Mouse (Mus musculus) heart, postnatal 36 days (tissue): ENCODE measurements around the gene Slc22a13. TPM values are rescaled to one million over a fixed set of nuclear protein-coding genes. Genes with fewer than 3 reads are reported as not detected.
"Not testable (repeated sequence)": the region's sequence is repeated elsewhere in the genome, so short reads cannot be mapped to it uniquely, and the experiment has no call there.

Source experiments
- DNase-seq, 2 experiments: peaks; one replicate each; pipeline ENCODE4 v3.0.0; 2021 to 2022
- intact Hi-C: fragments of 180-260 bp; cut with DNase I; formaldehyde crosslinking; loops from one replicate; pipeline ENCODE4 v1.15.1; 2025
- total RNA-seq, 2 experiments: library from RNA; stranded (reverse); gene quantifications; 2 replicates each; pipeline ENCODE4 v1.2.3; 2021

Slc22a13 gene
- total RNA-seq, result not detected

GRCm38 (mm10) chr9:119208998-119209397 is at the start of gene Slc22a13:
Gene Slc22a13 (minus strand): TSS chr9:119209098.
- intact Hi-C loops, result no loop called here
- DNase-seq, result no peak

- no peak for DNase-seq
- intact Hi-C loops, result no loop called here
Measured at GRCm38 (mm10) chr9:119258128-119258527, 49.2 kb upstream of the Slc22a13 start.

- DNase-seq, result no peak
- intact Hi-C loops, result no loop called here
Measured at GRCm38 (mm10) chr9:119256161-119256560, 47.3 kb upstream of the Slc22a13 start.

GRCm38 (mm10) chr9:119255096-119255495 is 46.2 kb upstream of the Slc22a13 start:
- no peak for DNase-seq
- intact Hi-C loops, result no loop called here

- DNase-seq, result no peak
- intact Hi-C loops, result no loop called here
Measured at GRCm38 (mm10) chr9:119254187-119254586, 45.3 kb upstream of the Slc22a13 start.

GRCm38 (mm10) chr9:119247996-119248395 is 39.1 kb upstream of the Slc22a13 start:
- no peak for DNase-seq
- intact Hi-C loops, result no loop called here

GRCm38 (mm10) chr9:119246826-119247225 is 37.9 kb upstream of the Slc22a13 start:
- DNase-seq, result peak; percentile 17 to 32
- intact Hi-C loops, result no loop called here

- DNase-seq, result no peak
- intact Hi-C loops, result no loop called here
Measured at GRCm38 (mm10) chr9:119243981-119244380, 35.1 kb upstream of the Slc22a13 start.

GRCm38 (mm10) chr9:119241169-119241865 is 32.4 kb upstream of the Slc22a13 start:
- intact Hi-C loops, result no loop called here
- DNase-seq, result no peak

- intact Hi-C loops, result no loop called here
- DNase-seq, result no peak
Measured at GRCm38 (mm10) chr9:119240286-119240997, 31.5 kb upstream of the Slc22a13 start.

GRCm38 (mm10) chr9:119239274-119239673 is 30.4 kb upstream of the Slc22a13 start:
- DNase-seq, result no peak
- intact Hi-C loops, result no loop called here

- no peak for DNase-seq
- intact Hi-C loops, result no loop called here
Measured at GRCm38 (mm10) chr9:119238796-119239195, 29.9 kb upstream of the Slc22a13 start.

GRCm38 (mm10) chr9:119231552-119231951 is 22.7 kb upstream of the Slc22a13 start:
- no peak for DNase-seq
- intact Hi-C loops, result no loop called here

- intact Hi-C loops, result no loop called here
- DNase-seq, result no peak
Measured at GRCm38 (mm10) chr9:119230829-119231228, 21.9 kb upstream of the Slc22a13 start.

- intact Hi-C loops, result no loop called here
- DNase-seq, result no peak
Measured at GRCm38 (mm10) chr9:119220249-119220648, 11.4 kb upstream of the Slc22a13 start.

GRCm38 (mm10) chr9:119219667-119220066 is 10.8 kb upstream of the Slc22a13 start:
- intact Hi-C loops, result no loop called here
- no peak for DNase-seq

- DNase-seq, intact Hi-C loops: not testable (repeated sequence)
Measured at GRCm38 (mm10) chr9:119215341-119215740, 6.4 kb upstream of the Slc22a13 start.

GRCm38 (mm10) chr9:119214601-119215000 is 5.7 kb upstream of the Slc22a13 start:
- intact Hi-C loops, result no loop called here
- DNase-seq, result no peak

GRCm38 (mm10) chr9:119212996-119213395 is 4.1 kb upstream of the Slc22a13 start:
- DNase-seq, result no peak
- intact Hi-C loops, result no loop called here

GRCm38 (mm10) chr9:119207113-119207512 is 1.8 kb downstream of the Slc22a13 start:
- DNase-seq, result no peak

GRCm38 (mm10) chr9:119206666-119207065 is 2.2 kb downstream of the Slc22a13 start:
- intact Hi-C loops, result no loop called here
- no peak for DNase-seq

More at GRCm38 (mm10) chr9:119207113-119207512, 1.8 kb downstream of the Slc22a13 start:
- intact Hi-C loops, result no loop called here

GRCm38 (mm10) chr9:119205756-119206155 is 3.1 kb downstream of the Slc22a13 start:
- DNase-seq, result no peak
- intact Hi-C loops, result no loop called here
